Mouse (Mus musculus): ENCODE measurements around the gene Tmem107. TPM values are rescaled to one million over a fixed set of nuclear protein-coding genes. Genes with fewer than 3 reads are reported as not detected.

The Tmem107 gene
- polyA plus RNA-seq, 2 experiments from 2014 or later: 4.4 to 7.1 TPM

- no peak for ATAC-seq
Observed at GRCm38 (mm10) chr11:69109032-69109900, 38.7 kb downstream of the Tmem107 start.

GRCm38 (mm10) chr11:69110319-69111046 lies 39.9 kb downstream of the Tmem107 start:
- peak; percentile 49 for ATAC-seq

- no peak for ATAC-seq
Observed at GRCm38 (mm10) chr11:69111051-69111810, 40.6 kb downstream of the Tmem107 start.

- ATAC-seq: no peak
Observed at GRCm38 (mm10) chr11:69111865-69112264, 41.3 kb downstream of the Tmem107 start.

GRCm38 (mm10) chr11:69114018-69114417 lies 43.4 kb downstream of the Tmem107 start:
- ATAC-seq: no peak

- ATAC-seq: no peak
Observed at GRCm38 (mm10) chr11:69114621-69115020, 44.0 kb downstream of the Tmem107 start.

- no peak for ATAC-seq
Observed at GRCm38 (mm10) chr11:69116843-69117242, 46.2 kb downstream of the Tmem107 start.

GRCm38 (mm10) chr11:69117737-69118695 lies 47.4 kb downstream of the Tmem107 start:
- peak; percentile 37 for ATAC-seq

- ATAC-seq: no peak
Observed at GRCm38 (mm10) chr11:69118765-69119164, 48.2 kb downstream of the Tmem107 start.

GRCm38 (mm10) chr11:69119446-69120155 lies 49.0 kb downstream of the Tmem107 start:
- ATAC-seq: no peak

- no peak for ATAC-seq
Observed at GRCm38 (mm10) chr11:69120221-69121000, 49.8 kb downstream of the Tmem107 start, which contains the start of gene Hes7. Hes7 (plus strand) TSS chr11:69120404.

GRCm38 (mm10) chr11:69121001-69121740 lies 50.6 kb downstream of the Tmem107 start:
- ATAC-seq: no peak

- ATAC-seq: no peak
Observed at GRCm38 (mm10) chr11:69121741-69122335, 51.2 kb downstream of the Tmem107 start.

GRCm38 (mm10) chr11:69122336-69122951 lies 51.8 kb downstream of the Tmem107 start, which contains the start of gene 9130213A22Rik:
9130213A22Rik (minus strand) TSS chr11:69122589.
- no peak for ATAC-seq
